Mouse (Mus musculus): ENCODE measurements around the gene Ercc4. TPM values are rescaled to one million over a fixed set of nuclear protein-coding genes. Genes with fewer than 3 reads are reported as not detected.
A peak's percentile ranks its signal among the peaks of the same experiment; 100 is the strongest.
"Not testable (repeated sequence)": the region's sequence is repeated elsewhere in the genome, so short reads cannot be mapped to it uniquely, and the experiment has no call there.

Gene Ercc4
- 12.2 and 12.4 TPM in 2 replicates for polyA plus RNA-seq (2012; rRNA removed)

GRCm38 (mm10) chr16:13109156-13109989, at the start of gene Ercc4:
Ercc4 (plus strand) TSS chr16:13109684.
- peak; percentile 86 for DNase-seq (ENCODE audit: low read depth)

GRCm38 (mm10) chr16:13061113-13061512, 48.4 kb upstream of the Ercc4 start:
- DNase-seq (ENCODE audit: low read depth): no peak

GRCm38 (mm10) chr16:13074176-13074575, 35.3 kb upstream of the Ercc4 start:
- DNase-seq (ENCODE audit: low read depth): no peak

- no peak for DNase-seq (ENCODE audit: low read depth)
These were observed 29.3 kb upstream of the Ercc4 start for GRCm38 (mm10) chr16:13080161-13080560.

GRCm38 (mm10) chr16:13083155-13083798, 26.2 kb upstream of the Ercc4 start:
- no peak for DNase-seq (ENCODE audit: low read depth)

GRCm38 (mm10) chr16:13108356-13108755, 1.1 kb upstream of the Ercc4 start:
- no peak for DNase-seq (ENCODE audit: low read depth)

- DNase-seq (ENCODE audit: low read depth): no peak
These were observed 609 bp downstream of the Ercc4 start for GRCm38 (mm10) chr16:13109990-13110595.

GRCm38 (mm10) chr16:13114821-13115220, 5.3 kb downstream of the Ercc4 start:
- DNase-seq (ENCODE audit: low read depth): no peak

GRCm38 (mm10) chr16:13115466-13115865, 6.0 kb downstream of the Ercc4 start:
- DNase-seq (ENCODE audit: low read depth): not testable (repeated sequence)

- no peak for DNase-seq (ENCODE audit: low read depth)
These were observed 7.9 kb downstream of the Ercc4 start for GRCm38 (mm10) chr16:13117299-13117966.

- no peak for DNase-seq (ENCODE audit: low read depth)
These were observed 8.5 kb downstream of the Ercc4 start for GRCm38 (mm10) chr16:13117967-13118430.

- no peak for DNase-seq (ENCODE audit: low read depth)
These were observed 9.3 kb downstream of the Ercc4 start for GRCm38 (mm10) chr16:13118754-13119294.

GRCm38 (mm10) chr16:13119641-13120350, 10.3 kb downstream of the Ercc4 start:
- no peak for DNase-seq (ENCODE audit: low read depth)

GRCm38 (mm10) chr16:13125357-13125756, 15.9 kb downstream of the Ercc4 start:
- no peak for DNase-seq (ENCODE audit: low read depth)

GRCm38 (mm10) chr16:13127566-13127965, 18.1 kb downstream of the Ercc4 start:
- no peak for DNase-seq (ENCODE audit: low read depth)

GRCm38 (mm10) chr16:13130412-13130811, 20.9 kb downstream of the Ercc4 start:
- DNase-seq (ENCODE audit: low read depth): no peak

- no peak for DNase-seq (ENCODE audit: low read depth)
These were observed 31.7 kb downstream of the Ercc4 start for GRCm38 (mm10) chr16:13141220-13141619.

- no peak for DNase-seq (ENCODE audit: low read depth)
These were observed 34.4 kb downstream of the Ercc4 start for GRCm38 (mm10) chr16:13143932-13144331.

GRCm38 (mm10) chr16:13144682-13145410, 35.4 kb downstream of the Ercc4 start:
- no peak for DNase-seq (ENCODE audit: low read depth)

GRCm38 (mm10) chr16:13146231-13146630, 36.7 kb downstream of the Ercc4 start:
- no peak for DNase-seq (ENCODE audit: low read depth)

Measured in gonadal fat pad, adult 2 months (tissue).